Mouse (Mus musculus) urinary bladder, postnatal 10 days (tissue): ENCODE results near the gene Rfxank.

Experiments used
- DNase-seq: peaks from one replicate; pipeline ENCODE4 v3.0.0; 2022; ENCODE audit warnings: low spot score

Gene Rfxank

GRCm38 (mm10) chr8:70104506-70104905, 34.4 kb downstream of the Rfxank start:
- DNase-seq: no peak

GRCm38 (mm10) chr8:70100241-70100640, 38.7 kb downstream of the Rfxank start:
- DNase-seq: no peak

DNA sequence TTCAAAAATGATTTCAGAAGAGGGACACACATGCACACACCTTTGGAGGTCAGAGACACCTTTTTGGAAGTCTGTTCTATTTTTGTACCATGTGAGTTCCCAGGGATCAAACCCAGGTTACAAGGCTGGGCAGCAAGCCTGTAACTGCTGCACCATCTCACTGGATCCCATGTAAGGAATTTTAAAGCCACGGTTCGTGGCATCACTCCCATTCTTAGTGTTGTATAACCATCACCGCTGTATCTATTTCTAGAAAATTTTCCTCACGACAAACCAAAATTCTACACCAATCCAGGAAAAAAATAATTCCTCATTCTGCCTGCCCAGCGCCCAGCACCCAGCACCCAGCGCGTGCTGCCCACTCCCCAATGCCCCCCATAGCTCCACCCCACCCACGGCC, 39.7 kb downstream of the Rfxank start:
- DNase-seq: no peak

DNA sequence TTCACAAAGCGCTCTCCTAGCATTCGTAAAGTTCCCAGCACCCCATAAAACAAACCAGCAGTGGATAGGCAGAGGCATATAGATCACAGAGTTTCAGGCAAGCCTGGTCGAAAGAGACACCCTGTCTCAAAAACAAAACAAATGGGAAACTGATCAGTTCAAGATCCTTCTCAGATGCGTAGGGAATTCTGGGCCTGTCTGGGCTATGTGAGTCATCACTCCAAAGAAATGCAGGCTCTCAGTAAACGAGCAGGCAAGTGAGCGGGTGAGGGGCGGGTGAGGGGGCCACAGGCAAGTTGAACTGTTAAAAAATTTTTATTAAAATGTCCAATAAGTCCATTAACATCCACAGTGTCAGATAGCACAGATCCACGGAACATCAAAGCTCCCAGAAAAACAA, 46.2 kb downstream of the Rfxank start:
- no peak for DNase-seq

DNA sequence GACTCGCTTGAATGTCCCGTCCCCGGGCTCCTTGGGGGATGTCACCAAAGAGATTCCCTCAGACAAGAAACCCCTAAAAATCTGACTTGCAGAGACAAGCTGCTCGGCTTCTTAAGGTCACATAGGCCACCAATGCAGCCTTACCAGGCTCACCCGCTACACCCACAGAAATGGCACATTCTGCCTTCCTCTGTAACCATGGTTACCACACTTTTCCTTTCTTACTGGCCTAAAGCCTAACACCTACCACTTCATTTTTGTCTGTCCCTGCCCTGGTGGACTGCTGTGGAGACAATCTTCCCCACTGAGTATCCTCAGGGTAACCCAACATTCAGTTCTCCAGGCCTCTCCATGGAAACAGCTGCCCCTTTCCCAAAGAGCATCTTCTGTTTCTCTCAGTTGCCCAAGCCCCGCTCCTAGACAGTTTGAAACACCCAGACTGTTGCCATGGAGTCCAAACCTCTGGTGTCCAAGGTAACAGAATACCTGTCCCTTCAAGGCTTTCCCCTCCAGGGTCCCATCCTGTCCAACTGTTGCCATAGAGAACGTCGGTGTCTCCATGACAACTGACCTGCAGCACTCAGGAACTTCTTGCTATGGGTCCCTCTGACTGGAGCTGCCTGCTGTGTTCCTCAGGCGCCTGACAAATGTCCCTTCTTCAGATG, 49.5 kb downstream of the Rfxank start:
- no peak for DNase-seq

GRCm38 (mm10) chr8:70087836-70088650, 50.9 kb downstream of the Rfxank start:
- no peak for DNase-seq

GRCm38 (mm10) chr8:70087237-70087636, 51.7 kb downstream of the Rfxank start:
- DNase-seq: no peak

DNA sequence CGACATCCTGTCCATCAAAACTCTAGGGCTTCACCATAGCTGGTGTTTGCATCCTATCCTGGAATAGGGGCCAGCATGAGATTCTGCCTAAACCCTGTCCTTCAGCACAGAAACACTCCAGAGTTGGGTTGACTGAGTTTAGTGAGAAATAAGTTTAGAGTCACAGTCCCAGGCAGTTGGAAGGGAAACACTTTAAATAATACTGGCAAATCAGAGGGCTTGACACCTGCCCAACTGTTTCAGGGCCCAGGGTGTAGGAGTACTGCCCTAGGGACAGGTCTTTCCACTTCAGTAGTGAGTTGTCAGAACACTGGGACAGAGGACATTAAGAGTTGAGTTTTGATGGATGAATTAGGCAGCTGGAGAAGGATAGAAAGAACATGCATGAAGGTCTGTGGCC, 52.8 kb downstream of the Rfxank start:
- DNase-seq: no peak

GRCm38 (mm10) chr8:70084191-70085065, 54.5 kb downstream of the Rfxank start:
- DNase-seq: no peak

- DNase-seq: no peak
Observed at GRCm38 (mm10) chr8:70083285-70083684, 55.7 kb downstream of the Rfxank start, which contains the start of gene Hapln4. Hapln4 (plus strand) TSS chr8:70083457.

- no peak for DNase-seq
Observed at GRCm38 (mm10) chr8:70081976-70082375, 57.0 kb downstream of the Rfxank start.
